Mouse (Mus musculus) liver, embryonic 16.5 days (tissue): ENCODE measurements at regions not wholly inside any gene's neighbourhood (a gene's known extent, or its start where the extent isn't known, plus 50 kb on each side); places are given as distances from the start of the nearest gene placed in this dataset.

Experiments
- ATAC-seq: fragments of 200-750 bp; cut with Nextera tagmentation; 2 replicates; pipeline ENCODE4 v1.8.0; 2017; ENCODE audit warnings: low read depth, mild to moderate bottlenecking, moderate number of reproducible peaks, moderate library complexity
- H3K27ac ChIP-seq: fragments of 300-500 bp; sonication (generic); 2 replicates; pipeline ENCODE4 v1.5.1; 2014; ENCODE audit warnings: mild to moderate bottlenecking, low read length
- H3K27me3 ChIP-seq: fragments of 300-500 bp; sonication (generic); 2 replicates; pipeline ENCODE4 v1.6.1; 2014; ENCODE audit warnings: low read depth, low read length, mixed read lengths; ENCODE audit not compliant: control insufficient read depth, insufficient read depth
- H3K36me3 ChIP-seq: fragments of 300-500 bp; sonication (generic); 2 replicates; pipeline ENCODE4 v1.6.1; 2014; ENCODE audit warnings: mild to moderate bottlenecking; ENCODE audit not compliant: control insufficient read depth, insufficient read depth
- H3K4me1 ChIP-seq: fragments of 300-500 bp; sonication (generic); 2 replicates; pipeline ENCODE4 v1.6.1; 2014; ENCODE audit warnings: low read depth, low read length, mixed read lengths; ENCODE audit not compliant: control insufficient read depth
- H3K4me2 ChIP-seq: fragments of 300-500 bp; sonication (generic); 2 replicates; pipeline ENCODE4 v1.6.1; 2014; ENCODE audit warnings: low read depth, low read length, mixed read lengths
- H3K4me3 ChIP-seq: fragments of 300-500 bp; sonication (generic); 2 replicates; pipeline ENCODE4 v1.5.1; 2014; ENCODE audit warnings: low read depth, mild to moderate bottlenecking, low read length
- H3K9ac ChIP-seq: fragments of 300-500 bp; sonication (generic); 2 replicates; pipeline ENCODE4 v1.6.1; 2014; ENCODE audit warnings: low read depth, low read length
- H3K9me3 ChIP-seq: fragments of 300-500 bp; sonication (generic); replicated peaks from 2 replicates; pipeline ENCODE4 v1.6.1; 2016; ENCODE audit warnings: low read length; ENCODE audit not compliant: control insufficient read depth
- WGBS: fragments of 180-500 bp; shearing (Covaris S2); extraction: QIAGEN DNeasy Blood & Tissue Kit; methylation state at CpG from one replicate; pipeline ENCODE4 v1.1.7; 2014; ENCODE audit not compliant: insufficient replicate concordance; 5-methylcytosine and 5-hydroxymethylcytosine counted together

DNA sequence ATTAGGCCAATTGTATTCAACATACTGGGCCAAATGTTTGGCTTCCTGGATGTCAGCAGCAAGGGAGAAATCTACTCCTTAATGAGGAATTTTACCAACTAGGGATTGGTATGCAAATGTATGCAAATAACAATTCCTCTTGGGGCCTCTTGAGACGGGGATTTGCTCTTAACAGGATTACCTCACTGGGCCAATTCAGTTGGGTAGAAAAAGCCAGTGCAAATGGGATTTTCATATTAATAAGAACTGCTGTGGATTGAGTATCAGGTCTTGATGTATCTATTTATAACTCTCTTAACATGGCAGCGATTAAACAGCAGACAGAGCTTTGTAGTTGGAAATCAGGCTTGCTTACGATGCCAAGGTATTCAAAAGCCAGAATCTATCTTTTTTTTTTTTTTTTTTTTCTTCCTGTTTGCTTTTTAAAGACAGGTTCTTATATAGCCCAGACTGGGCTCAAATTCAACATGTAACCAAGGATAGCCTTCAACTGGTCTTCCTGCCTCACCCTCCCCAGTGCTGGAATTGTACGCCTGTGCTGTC is 95.7 kb upstream of the Fam174b start:
- 44% methylated on average over 4 of the region's 4 CpGs for WGBS
- Histone ChIP-seq H3K4me3 (no peak overlapping the region), H3K27me3 (no peaks in the 10 kb centered on the region), H3K27ac (no peak overlapping the region), H3K4me2 (no peak overlapping the region), H3K9me3 (no peaks in the 10 kb centered on the region), H3K9ac (no peak overlapping the region), H3K4me1 (no peaks in the 10 kb centered on the region), H3K36me3 (no peaks in the 10 kb centered on the region)
- ATAC-seq: no peak

DNA sequence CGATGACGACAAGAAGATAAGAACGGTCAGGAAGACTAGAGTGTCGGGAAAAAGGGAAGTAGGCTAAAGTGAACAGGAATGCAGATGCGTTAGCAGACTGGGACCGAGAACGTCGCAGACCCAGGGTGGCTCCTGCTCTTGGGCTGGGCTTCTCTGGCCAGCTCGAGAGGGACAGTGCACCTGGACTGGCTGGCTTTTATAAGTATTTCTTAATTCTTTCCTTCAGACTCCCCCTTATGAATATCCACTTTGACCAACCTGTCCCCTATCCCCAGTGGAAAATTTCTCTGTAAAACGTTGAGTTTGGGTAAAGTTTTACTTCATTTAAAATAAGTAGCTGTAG is 96.1 kb upstream of the Fam174b start:
- Histone ChIP-seq H3K4me3 (no peak overlapping the region), H3K9ac (no peak overlapping the region), H3K4me1 (no peaks in the 10 kb centered on the region), H3K27ac (no peak overlapping the region), H3K9me3 (no peaks in the 10 kb centered on the region), H3K4me2 (no peak overlapping the region), H3K36me3 (no peaks in the 10 kb centered on the region), H3K27me3 (no peaks in the 10 kb centered on the region)
- WGBS: 34% methylated on average over 10 of the region's 10 CpGs
- ATAC-seq: no peak

DNA sequence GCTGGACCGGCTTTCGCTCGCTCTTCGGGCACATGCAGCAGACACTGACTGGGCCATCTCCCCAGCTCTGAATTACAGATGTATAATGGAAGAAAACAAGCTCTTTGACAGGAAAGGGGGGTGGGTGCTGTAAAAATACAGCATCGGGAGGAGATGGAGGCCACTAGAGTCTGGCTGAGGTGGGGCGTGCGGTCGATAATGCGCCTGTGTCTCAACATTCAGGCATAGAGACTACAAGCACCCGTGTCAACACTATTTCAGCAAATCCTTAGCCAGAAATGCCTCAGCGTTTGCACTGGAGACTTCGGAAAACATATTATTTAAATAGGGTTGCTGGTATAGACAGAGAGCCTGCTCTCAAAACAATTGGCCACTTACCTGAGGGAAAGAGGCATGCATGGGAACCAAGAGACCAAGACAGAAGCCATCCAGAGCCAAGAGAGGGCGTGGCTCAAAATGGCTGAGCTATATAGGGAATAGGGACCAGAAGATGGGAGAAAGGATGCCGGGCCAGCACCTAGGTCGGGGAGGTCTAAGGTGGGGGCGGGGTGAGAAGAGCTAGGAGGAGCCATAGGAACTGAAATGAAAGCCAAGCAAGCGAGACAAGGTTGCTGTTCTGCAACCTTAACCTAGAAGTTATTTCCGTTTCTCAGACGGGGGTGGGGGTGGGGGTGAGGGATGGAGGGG is 96.7 kb upstream of the Fam174b start:
- Histone ChIP-seq H3K27ac (no peak overlapping the region), H3K27me3 (no peaks in the 10 kb centered on the region), H3K36me3 (no peaks in the 10 kb centered on the region), H3K9ac (no peak overlapping the region), H3K9me3 (no peaks in the 10 kb centered on the region), H3K4me3 (no peak overlapping the region), H3K4me1 (no peaks in the 10 kb centered on the region), H3K4me2 (no peak overlapping the region)
- no peak for ATAC-seq
- WGBS: 61% methylated on average over 19 of the region's 19 CpGs

DNA sequence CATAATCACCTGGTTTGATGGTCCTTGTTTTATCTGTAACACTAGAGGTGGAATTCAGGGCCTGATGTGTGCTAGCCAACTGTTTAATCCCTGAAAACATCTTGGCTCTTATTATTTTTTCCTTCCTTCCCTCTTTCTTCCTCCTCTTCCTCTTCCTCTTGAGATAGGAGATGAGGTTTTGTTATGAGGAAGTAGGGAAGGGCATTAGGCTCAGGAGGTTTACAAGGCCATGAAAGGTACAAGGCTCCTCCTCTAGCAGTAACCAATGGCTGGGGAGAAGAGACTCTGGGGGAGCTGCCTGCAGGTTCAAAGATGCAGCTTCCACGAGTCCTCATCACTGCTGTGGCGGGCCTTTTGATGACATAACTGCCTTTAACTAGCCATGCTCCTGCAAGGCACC is 98.6 kb upstream of the Chd2 start:
- no peak overlapping the region for H3K9ac ChIP-seq
- no peaks in the 10 kb centered on the region for H3K4me1 ChIP-seq
- H3K36me3 ChIP-seq: no peaks in the 10 kb centered on the region
- no peak overlapping the region for H3K4me2 ChIP-seq
- no peaks in the 10 kb centered on the region for H3K9me3 ChIP-seq
- no peak overlapping the region for H3K27ac ChIP-seq
- no peaks in the 10 kb centered on the region for H3K27me3 ChIP-seq
- no peak overlapping the region for H3K4me3 ChIP-seq
- WGBS: 37% methylated on average over 2 of the region's 2 CpGs
- no peak for ATAC-seq

DNA sequence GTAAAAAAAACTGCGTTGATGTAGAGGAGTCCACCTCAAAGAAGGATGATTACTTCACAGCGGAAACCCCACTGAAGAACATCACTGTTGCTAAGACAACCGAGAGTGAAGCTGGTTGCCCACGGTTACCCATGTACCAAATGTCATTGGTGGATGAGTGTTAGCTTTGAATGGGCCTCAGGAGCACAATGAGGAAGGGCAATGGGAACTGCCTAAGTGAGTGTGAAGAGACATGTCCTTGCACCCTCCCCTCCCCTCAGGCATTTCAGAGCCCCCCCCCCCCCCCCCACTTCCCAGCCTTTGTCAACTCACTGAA is 96.1 kb upstream of the Chd2 start:
- no peak overlapping the region for H3K27ac ChIP-seq
- H3K9me3 ChIP-seq: no peaks in the 10 kb centered on the region
- 58% methylated on average over 4 of the region's 4 CpGs for WGBS
- no peaks in the 10 kb centered on the region for H3K36me3 ChIP-seq
- ATAC-seq: no peak
- no peak overlapping the region for H3K4me2 ChIP-seq
- no peaks in the 10 kb centered on the region for H3K4me1 ChIP-seq
- H3K9ac ChIP-seq: no peak overlapping the region
- H3K4me3 ChIP-seq: no peak overlapping the region
- no peaks in the 10 kb centered on the region for H3K27me3 ChIP-seq

DNA sequence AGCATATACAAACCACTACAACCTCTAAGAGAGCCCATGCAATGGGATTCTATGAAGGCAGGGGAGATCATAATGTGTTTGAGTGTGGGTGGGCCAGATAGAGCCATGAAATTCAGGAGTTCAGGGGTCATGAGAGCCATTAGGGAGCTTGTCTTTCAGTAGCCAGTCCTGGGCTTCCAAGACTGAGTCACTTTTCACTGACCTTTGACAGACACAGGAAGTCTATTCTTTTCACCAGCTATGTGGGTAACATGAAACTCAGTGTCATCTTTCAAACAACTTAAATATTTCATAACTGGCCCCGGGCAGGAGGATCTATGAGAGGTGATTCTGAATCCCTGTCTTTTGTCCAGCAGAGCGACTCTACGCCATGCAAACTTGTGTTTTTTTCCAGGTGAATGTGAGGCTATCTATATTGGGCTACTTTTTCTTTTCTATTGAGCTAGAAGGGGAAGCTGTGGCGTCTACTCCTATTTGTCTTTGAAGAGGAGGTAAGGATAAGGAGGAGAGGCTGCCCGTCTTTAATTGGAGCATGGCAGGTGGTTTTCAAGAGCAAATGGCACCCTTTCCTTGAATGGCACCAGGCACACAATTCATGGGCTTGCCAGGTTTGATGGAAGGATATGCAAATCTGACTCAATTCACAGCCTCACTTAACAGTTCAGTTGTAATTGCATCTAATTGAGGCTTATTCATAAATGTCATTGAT is 95.6 kb upstream of the Chd2 start:
- 60% methylated on average over 5 of the region's 5 CpGs for WGBS
- no peak for ATAC-seq
- Histone ChIP-seq H3K27me3 (no peaks in the 10 kb centered on the region), H3K27ac (no peak overlapping the region), H3K4me2 (no peak overlapping the region), H3K36me3 (no peaks in the 10 kb centered on the region), H3K9me3 (no peaks in the 10 kb centered on the region), H3K4me3 (no peak overlapping the region), H3K4me1 (no peaks in the 10 kb centered on the region), H3K9ac (no peak overlapping the region)

DNA sequence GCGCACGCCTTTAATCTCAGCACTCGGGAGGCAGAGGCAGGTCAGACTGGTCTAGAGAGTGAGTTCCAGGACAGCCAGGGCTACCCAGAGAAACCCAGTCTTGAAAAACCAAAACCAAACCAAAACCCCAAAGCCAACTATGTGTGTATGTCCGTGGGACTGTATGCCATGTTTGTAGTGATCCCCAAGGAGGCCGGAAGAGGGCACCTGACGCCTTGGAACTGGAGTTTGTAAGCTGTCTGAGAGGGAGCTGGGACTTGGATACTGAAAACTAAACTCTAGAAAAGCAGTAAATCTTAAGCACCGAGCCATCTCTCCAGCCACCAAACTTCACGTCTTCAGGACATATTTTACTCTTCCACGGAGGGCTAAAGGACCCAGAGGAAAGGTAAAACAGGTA is 93.8 kb upstream of the Chd2 start:
- Histone ChIP-seq H3K4me3 (no peak overlapping the region), H3K4me2 (no peak overlapping the region), H3K36me3 (no peaks in the 10 kb centered on the region), H3K9ac (no peak overlapping the region), H3K27me3 (no peaks in the 10 kb centered on the region), H3K4me1 (no peaks in the 10 kb centered on the region), H3K9me3 (no peaks in the 10 kb centered on the region), H3K27ac (no peak overlapping the region)
- no peak for ATAC-seq
- WGBS: 78% methylated on average over 9 of the region's 9 CpGs

DNA sequence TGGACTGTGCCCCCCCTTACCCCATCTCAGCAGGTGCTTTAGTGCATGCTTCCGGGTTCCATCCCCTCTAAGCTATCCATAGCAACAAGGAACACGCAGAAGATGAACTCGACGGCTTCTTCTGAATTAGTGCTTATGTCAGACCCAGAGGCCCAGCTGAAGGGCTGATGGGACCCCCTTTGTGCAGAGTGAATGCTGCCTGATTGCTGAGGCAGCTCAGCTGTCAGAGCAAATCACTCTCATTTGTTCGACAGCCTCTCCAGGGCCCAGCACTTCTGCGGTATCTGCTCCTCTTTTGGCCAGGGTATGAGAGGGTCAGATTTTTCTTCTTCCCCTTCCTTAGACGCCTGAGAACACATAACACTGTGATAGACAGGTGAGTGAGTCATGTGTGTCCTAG is 89.2 kb upstream of the Chd2 start:
- H3K4me1 ChIP-seq: peaks cover 10% of the 10 kb centered on the region
- 63% methylated on average over 7 of the region's 7 CpGs for WGBS
- H3K36me3 ChIP-seq: no peaks in the 10 kb centered on the region
- no peak overlapping the region for H3K4me2 ChIP-seq
- H3K9ac ChIP-seq: no peak overlapping the region
- ATAC-seq: no peak
- H3K27me3 ChIP-seq: no peaks in the 10 kb centered on the region
- no peaks in the 10 kb centered on the region for H3K9me3 ChIP-seq
- no peak overlapping the region for H3K27ac ChIP-seq
- H3K4me3 ChIP-seq: no peak overlapping the region

DNA sequence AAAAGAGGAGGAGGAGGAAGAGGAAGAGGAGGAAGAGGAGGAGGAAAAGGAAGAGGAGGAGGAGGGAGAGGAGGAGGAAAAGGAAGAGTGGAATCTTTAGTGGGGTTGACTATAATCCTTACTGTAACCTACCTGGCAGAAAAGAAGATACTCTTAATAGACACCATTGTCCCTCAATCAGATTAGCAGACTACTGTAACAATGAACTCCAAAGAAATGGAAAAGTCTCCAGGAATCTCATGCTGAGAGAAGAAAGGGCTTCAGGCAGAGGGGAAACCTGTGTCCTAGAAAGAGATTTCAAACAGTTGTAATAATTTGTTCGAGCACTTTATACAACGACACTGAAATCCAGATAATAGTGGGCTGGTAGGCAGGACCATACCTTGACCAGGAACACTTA is 87.6 kb upstream of the Chd2 start:
- Histone ChIP-seq H3K9me3 (no peaks in the 10 kb centered on the region), H3K9ac (no peak overlapping the region), H3K4me3 (no peak overlapping the region), H3K4me2 (no peak overlapping the region), H3K36me3 (no peaks in the 10 kb centered on the region), H3K27me3 (no peaks in the 10 kb centered on the region), H3K27ac (no peak overlapping the region), H3K4me1 (peaks cover 10% of the 10 kb centered on the region)
- ATAC-seq: no peak
- WGBS: 85% methylated on average over 2 of the region's 2 CpGs
